Mouse (Mus musculus) kidney, embryonic 14.5 days (tissue): ENCODE data around the gene Cav3. TPM values are rescaled to one million over a fixed set of nuclear protein-coding genes. Genes with fewer than 3 reads are reported as not detected.
A peak's percentile ranks its signal among the peaks of the same experiment; 100 is the strongest.

Experiments used
- ATAC-seq: fragments of 200-750 bp; cut with Nextera tagmentation; 2 replicates; pipeline ENCODE4 v1.8.0; 2017; ENCODE audit warnings: moderate number of reproducible peaks, mild to moderate bottlenecking, moderate TSS enrichment, moderate library complexity; ENCODE audit not compliant: low FRiP score, low TSS enrichment
- H3K27ac ChIP-seq: fragments of 300-500 bp; sonication (generic); 2 replicates; pipeline ENCODE4 v1.5.1; 2014; ENCODE audit warnings: low read depth, mild to moderate bottlenecking, low read length, moderate library complexity, mixed read lengths
- H3K27me3 ChIP-seq: fragments of 300-500 bp; sonication (generic); 2 replicates; pipeline ENCODE4 v1.6.1; 2014; ENCODE audit warnings: mild to moderate bottlenecking, low read length; ENCODE audit not compliant: control insufficient read depth, insufficient read depth
- H3K36me3 ChIP-seq: fragments of 300-500 bp; sonication (generic); 2 replicates; pipeline ENCODE4 v1.6.1; 2014; ENCODE audit warnings: low read length, mixed read lengths; ENCODE audit not compliant: control insufficient read depth, insufficient read depth
- H3K4me1 ChIP-seq: fragments of 300-500 bp; sonication (generic); 2 replicates; pipeline ENCODE4 v1.6.1; 2014; ENCODE audit warnings: low read length, mixed read lengths; ENCODE audit not compliant: control insufficient read depth, insufficient read depth
- H3K4me2 ChIP-seq: fragments of 300-500 bp; sonication (generic); replicated peaks from 2 replicates; pipeline ENCODE4 v1.6.1; 2014; ENCODE audit warnings: low read depth, mild to moderate bottlenecking, low read length
- H3K4me3 ChIP-seq: fragments of 300-500 bp; sonication (generic); 2 replicates; pipeline ENCODE4 v1.5.1; 2014; ENCODE audit warnings: mild to moderate bottlenecking, low read length
- H3K9ac ChIP-seq: fragments of 300-500 bp; sonication (generic); 2 replicates; pipeline ENCODE4 v1.6.1; 2014; ENCODE audit warnings: low read depth, mild to moderate bottlenecking, low read length, moderate library complexity
- H3K9me3 ChIP-seq: fragments of 300-500 bp; sonication (generic); 2 replicates; pipeline ENCODE4 v1.6.1; 2016; ENCODE audit warnings: low read length; ENCODE audit not compliant: control insufficient read depth
- WGBS: fragments of 180-500 bp; shearing (Covaris S2); extraction: QIAGEN DNeasy Blood & Tissue Kit; methylation state at CpG from one replicate; pipeline ENCODE4 v1.1.7; 2014; 5-methylcytosine and 5-hydroxymethylcytosine counted together
- polyA plus RNA-seq: library from polyadenylated mRNA; unstranded; fragments of >200 nt; fragmentation: Nextera tagmentation; extraction: Ambion mirVana; gene quantifications from 2 replicates; pipeline ENCODE4 v1.2.1, GENCODE M21; 2014

Gene Cav3
- polyA plus RNA-seq, 1 experiment from 2014 or later: 0.31 TPM

DNA sequence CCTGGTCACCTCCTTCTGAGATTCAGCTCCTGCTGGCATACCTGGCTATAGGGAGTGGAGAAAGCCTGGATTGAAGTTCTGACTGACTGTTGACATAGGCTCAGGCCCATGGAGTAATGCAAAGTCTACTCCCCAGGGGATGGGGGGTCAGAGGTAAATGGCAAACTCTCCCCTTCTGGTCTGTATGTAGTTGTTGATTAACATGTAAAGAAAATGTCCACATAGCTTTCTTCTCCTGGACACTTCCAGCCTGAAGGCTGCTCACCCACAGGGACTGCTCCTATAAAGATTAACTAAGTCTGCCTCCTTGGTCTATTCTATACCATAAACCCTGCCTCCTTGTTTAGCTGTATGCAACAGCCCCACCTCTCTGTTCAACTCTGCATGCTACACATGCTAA lies 6.7 kb downstream of the Cav3 start:
- Histone ChIP-seq H3K27me3 (no peaks in the 10 kb centered on the region), H3K4me3 (no peak overlapping the region), H3K27ac (no peak overlapping the region), H3K9me3 (no peaks in the 10 kb centered on the region; the same call in 1 of the 2 replicates), H3K36me3 (no peaks in the 10 kb centered on the region), H3K4me2 (no peak overlapping the region), H3K9ac (no peak overlapping the region), H3K4me1 (0 out of 2 replicates have a peak, but pooled peaks cover 3% of the 10 kb centered on the region)
- peak; percentile 62 for ATAC-seq

DNA sequence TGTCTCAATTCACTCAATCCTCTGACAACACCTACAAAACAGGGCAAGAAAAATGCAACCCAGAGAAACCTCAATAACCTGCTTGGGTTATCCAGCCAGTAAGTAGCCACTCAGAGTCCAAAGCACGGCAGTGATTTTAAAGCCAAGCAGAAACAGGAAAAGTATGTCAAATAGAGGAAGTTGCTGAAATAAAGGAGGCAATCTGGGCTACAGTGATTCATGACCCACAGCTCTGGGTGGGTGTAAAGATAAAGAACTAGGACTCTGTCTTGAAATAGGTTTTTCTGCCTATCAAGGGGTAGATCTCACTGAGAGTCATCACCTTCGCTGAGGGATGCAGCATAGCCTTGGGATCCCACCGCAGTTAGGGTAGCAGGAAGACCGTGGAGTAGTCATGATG lies 12.3 kb downstream of the Cav3 start:
- Histone ChIP-seq H3K36me3 (no peaks in the 10 kb centered on the region), H3K4me2 (no peak overlapping the region), H3K27me3 (no peaks in the 10 kb centered on the region), H3K4me3 (no peak overlapping the region), H3K4me1 (0 out of 2 replicates have a peak, but pooled peaks cover under 1% of the 10 kb centered on the region), H3K27ac (no peak overlapping the region), H3K9me3 (no peaks in the 10 kb centered on the region; the same call in 1 of the 2 replicates), H3K9ac (no peak overlapping the region)
- no peak for ATAC-seq
- 67% methylated on average over 4 of the region's 4 CpGs for WGBS

- no peaks in the 10 kb centered on the region for H3K27me3 ChIP-seq
- H3K4me2 ChIP-seq: no peak overlapping the region
- no peak overlapping the region for H3K27ac ChIP-seq
- ATAC-seq: no peak
- H3K4me1 ChIP-seq: no peaks in the 10 kb centered on the region
- WGBS: 48% methylated on average over 13 of the region's 13 CpGs
- H3K4me3 ChIP-seq: no peak overlapping the region
- H3K9ac ChIP-seq: no peak overlapping the region
- H3K36me3 ChIP-seq: no peaks in the 10 kb centered on the region
- no peaks in the 10 kb centered on the region for H3K9me3 ChIP-seq
These were observed 20.6 kb downstream of the Cav3 start for GRCm38 (mm10) chr6:112479861-112480260.

DNA sequence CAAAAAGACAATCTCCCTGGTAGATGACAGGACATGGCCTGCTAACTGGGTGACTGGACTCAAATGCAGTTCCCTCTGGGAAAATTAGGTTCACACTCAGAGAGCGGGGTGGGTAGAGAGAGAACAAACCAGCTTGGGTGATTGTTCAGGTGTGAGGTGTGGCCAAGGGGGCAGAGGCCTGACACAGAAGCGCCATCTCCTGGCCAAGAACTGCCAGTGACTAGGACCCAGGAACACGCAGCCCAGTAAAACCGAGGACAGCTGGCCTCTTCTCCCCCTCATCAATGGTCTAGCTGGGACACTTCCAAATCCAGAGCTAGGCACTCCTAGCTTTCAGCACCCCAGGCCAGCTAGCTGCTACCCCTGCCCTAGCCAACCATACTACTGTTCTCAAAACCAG lies 25.0 kb downstream of the Cav3 start:
- H3K9ac ChIP-seq: no peak overlapping the region
- H3K4me1 ChIP-seq: peaks cover 5% of the 10 kb centered on the region
- no peaks in the 10 kb centered on the region for H3K36me3 ChIP-seq
- peak overlapping the region; percentile 19; the same call in 1 of the 2 replicates for H3K4me2 ChIP-seq
- H3K27me3 ChIP-seq: peaks cover 21% of the 10 kb centered on the region
- H3K9me3 ChIP-seq: no peaks in the 10 kb centered on the region
- H3K4me3 ChIP-seq: no peak overlapping the region
- no peak overlapping the region for H3K27ac ChIP-seq
- WGBS: 5% methylated on average over 4 of the region's 4 CpGs
- peak; percentile 18; the same call in 1 of the 2 replicates for ATAC-seq

GRCm38 (mm10) chr6:112487993-112488392 lies 28.7 kb downstream of the Cav3 start:
- peak overlapping the region; percentile 78 for H3K4me2 ChIP-seq
- H3K9me3 ChIP-seq: no peaks in the 10 kb centered on the region
- peak overlapping the region; percentile 43; the same call in 1 of the 2 replicates for H3K4me3 ChIP-seq
- H3K27me3 ChIP-seq: peaks cover 34% of the 10 kb centered on the region
- no peak overlapping the region for H3K27ac ChIP-seq
- 68% methylated on average over 5 of the region's 5 CpGs for WGBS
- no peak for ATAC-seq
- no peak overlapping the region for H3K9ac ChIP-seq
- peaks cover 20% of the 10 kb centered on the region for H3K4me1 ChIP-seq
- no peaks in the 10 kb centered on the region for H3K36me3 ChIP-seq

GRCm38 (mm10) chr6:112488821-112489180 lies 29.5 kb downstream of the Cav3 start:
- ATAC-seq: no peak
- peaks cover 34% of the 10 kb centered on the region for H3K27me3 ChIP-seq
- H3K4me3 ChIP-seq: peak overlapping the region; percentile 43
- no peaks in the 10 kb centered on the region for H3K9me3 ChIP-seq
- peak overlapping the region; percentile 78 for H3K4me2 ChIP-seq
- 37% methylated on average over 24 of the region's 24 CpGs for WGBS
- H3K9ac ChIP-seq: peak overlapping the region; percentile 50; the same call in 1 of the 2 replicates
- no peak overlapping the region for H3K27ac ChIP-seq
- no peaks in the 10 kb centered on the region for H3K36me3 ChIP-seq
- peaks cover 20% of the 10 kb centered on the region for H3K4me1 ChIP-seq

GRCm38 (mm10) chr6:112489181-112489909 lies 30.0 kb downstream of the Cav3 start:
- Histone ChIP-seq H3K27ac (no peak overlapping the region), H3K9ac (peak overlapping the region; percentile 50; the same call in 1 of the 2 replicates), H3K36me3 (no peaks in the 10 kb centered on the region), H3K4me2 (peak overlapping the region; percentile 78), H3K4me1 (peaks cover 20% of the 10 kb centered on the region), H3K9me3 (no peaks in the 10 kb centered on the region), H3K27me3 (peaks cover 34% of the 10 kb centered on the region), H3K4me3 (peak overlapping the region; percentile 43)
- 5% methylated on average over 69 of the region's 72 CpGs for WGBS
- ATAC-seq: peak; percentile 5; the same call in 1 of the 2 replicates

DNA sequence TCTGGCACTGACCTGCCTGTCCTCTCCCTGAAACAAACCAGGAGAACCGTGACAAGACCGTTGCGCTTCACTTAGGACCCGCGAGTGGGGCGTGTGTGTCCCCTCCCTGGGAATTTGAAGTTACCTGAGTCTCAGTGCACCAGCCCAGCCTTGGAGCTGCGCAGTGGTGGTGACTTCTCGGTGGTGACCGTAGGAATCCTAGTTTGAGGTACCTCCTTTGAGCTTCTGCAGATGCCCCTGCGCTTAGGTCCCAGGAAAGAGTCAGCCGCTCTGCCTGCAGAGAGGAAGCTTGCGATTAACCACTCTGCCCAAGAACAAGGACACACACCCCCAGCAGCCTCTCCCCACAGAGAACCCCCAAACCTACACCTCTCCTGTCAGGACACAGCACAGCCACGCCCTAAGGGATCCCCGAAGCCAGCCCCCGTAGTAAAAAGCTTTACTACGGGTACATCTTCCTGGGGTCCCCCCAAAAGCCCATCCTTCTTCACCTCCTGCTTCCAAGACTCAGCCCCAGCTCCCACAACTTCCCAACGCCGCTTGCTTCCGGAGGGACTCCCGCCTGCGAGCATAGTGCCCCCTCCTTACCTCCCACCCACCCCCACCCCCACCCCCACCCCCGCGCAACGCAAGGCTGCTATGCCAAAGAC lies 30.7 kb downstream of the Cav3 start, which contains the start of gene Oxtr:
TSS of gene Oxtr (minus strand) at position 34 of the 650 bp plus-strand sequence.
- H3K4me2 ChIP-seq: peak within 1 kb of the TSS; percentile 78
- H3K27me3 ChIP-seq: peaks cover 34% of the 10 kb centered on the region
- H3K4me1 ChIP-seq: peaks cover 27% of the 10 kb centered on the region
- no peaks in the 10 kb centered on the region for H3K36me3 ChIP-seq
- peak within 1 kb of the TSS; percentile 43 for H3K4me3 ChIP-seq
- ATAC-seq: 0 out of 2 replicates have a peak, but pooled peaks have one; percentile 16
- H3K27ac ChIP-seq: no peak within 1 kb of the TSS
- 6% methylated on average over 24 of the region's 24 CpGs for WGBS
- no peaks in the 10 kb centered on the region for H3K9me3 ChIP-seq
- H3K9ac ChIP-seq: peak within 1 kb of the TSS; percentile 50; the same call in 1 of the 2 replicates
